In the genomic region with DNA sequence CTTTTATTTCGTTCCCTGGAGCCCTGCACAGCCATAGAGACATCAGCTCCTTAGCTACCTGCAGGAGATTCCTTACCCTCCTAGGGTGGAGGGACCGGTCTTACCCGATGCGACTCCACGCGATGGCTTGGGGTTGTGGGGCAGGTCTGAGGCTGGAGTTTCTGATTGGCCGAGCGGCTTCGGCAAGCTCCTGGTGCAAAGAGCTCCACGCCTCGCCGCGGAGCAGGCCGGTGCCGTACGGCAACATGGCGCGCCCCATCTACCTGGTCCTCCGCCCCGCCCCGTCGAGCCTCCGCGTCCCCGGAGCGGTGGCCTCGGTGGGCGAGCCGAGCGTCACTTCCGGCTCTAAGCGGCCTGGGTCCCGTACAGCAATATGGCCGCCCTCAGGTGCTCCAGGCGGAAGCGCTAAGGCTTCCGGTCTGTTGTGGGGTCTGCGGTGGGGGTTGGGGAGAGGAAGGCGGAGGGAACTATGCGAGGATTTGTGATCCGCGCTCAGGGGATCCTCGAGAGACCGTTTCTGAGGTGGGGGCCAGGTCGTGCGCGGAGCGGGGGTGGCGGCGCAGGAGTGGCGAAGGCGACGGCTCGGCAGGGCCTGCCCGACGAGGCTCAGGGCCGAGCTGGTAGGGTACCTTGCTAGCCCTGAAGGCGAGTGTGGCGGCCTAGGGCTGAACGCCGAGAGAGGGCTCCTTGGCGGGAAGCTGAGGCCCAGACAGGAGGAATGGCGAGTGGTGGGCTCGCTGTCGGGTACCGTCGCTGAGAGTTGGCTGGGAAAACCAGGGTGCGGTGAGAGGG, we compare ENCODE assay signal across 8 mouse cellular contexts. TPM values are rescaled to one million over a fixed set of nuclear protein-coding genes. Genes with fewer than 3 reads are reported as not detected.
DNase-seq lines count a peak whose midpoint lies in the region; ATAC-seq lines count a peak whose summit lies in the region.

A gene (plus strand): TSS at position 338 of the 792 bp plus-strand sequence.

- intact Hi-C loops in heart, postnatal 14 days (cut with DNase I) = no loop called here

- WGBS in forebrain, embryonic 14.5 days = 1% methylated on average over 68 of the region's 68 CpGs
- under 1% methylated on average over 68 of the region's 68 CpGs for WGBS in neural tube, embryonic 15.5 days

- H3K27ac ChIP-seq in forebrain, embryonic 14.5 days (ENCODE audit: low read depth, low read length) = peak within 1 kb of the TSS; percentile 86
- peak within 1 kb of the TSS; percentile 94 for H3K27ac ChIP-seq in neural tube, embryonic 15.5 days (replicated peaks)

- DNase-seq in ES-CJ7 (ENCODE audit: low read depth, low spot score) = peak; percentile 98
- DNase-seq in cerebellum, adult 11 months = peak; percentile 98
- peak; percentile 99 for DNase-seq in forebrain, embryonic 14.5 days (ENCODE audit: low spot score)
- DNase-seq in heart, postnatal 14 days = peak; percentile 100
- peak; percentile 98 for DNase-seq in layer of hippocampus, adult 11-12 months (ENCODE audit: low spot score)
- peak; percentile 98 to 99 for DNase-seq in lung, adult 18-20 months
- DNase-seq in testis, postnatal 14 days (ENCODE audit: low spot score) = peak; percentile 97

- peak; percentile 97 for ATAC-seq in forebrain, embryonic 14.5 days
- peak; percentile 95 for ATAC-seq in neural tube, embryonic 15.5 days (ENCODE audit: low FRiP score)

- peaks cover 31% of the 10 kb centered on the region for H3K36me3 ChIP-seq in forebrain, embryonic 14.5 days (ENCODE audit: control insufficient read depth, insufficient read depth, low read length)
- H3K36me3 ChIP-seq in neural tube, embryonic 15.5 days = peaks cover 30% of the 10 kb centered on the region

- H3K4me1 ChIP-seq in forebrain, embryonic 14.5 days (ENCODE audit: control insufficient read depth, insufficient read depth, low read length) = peaks cover 11% of the 10 kb centered on the region
- peaks cover 48% of the 10 kb centered on the region for H3K4me1 ChIP-seq in neural tube, embryonic 15.5 days

- H3K4me3 ChIP-seq in forebrain, embryonic 14.5 days (ENCODE audit: low read depth, low read length) = peak within 1 kb of the TSS; percentile 94
- peak within 1 kb of the TSS; percentile 87 for H3K4me3 ChIP-seq in neural tube, embryonic 15.5 days (replicated peaks)

- H3K9ac ChIP-seq in forebrain, embryonic 14.5 days (ENCODE audit: low read length) = peak within 1 kb of the TSS; percentile 90
- H3K9ac ChIP-seq in neural tube, embryonic 15.5 days (replicated peaks) = peak within 1 kb of the TSS; percentile 91

- no peaks in the 10 kb centered on the region for H3K27me3 ChIP-seq in forebrain, embryonic 14.5 days (replicated peaks; ENCODE audit: control insufficient read depth, insufficient read depth, low read length)
- H3K27me3 ChIP-seq in neural tube, embryonic 15.5 days (replicated peaks) = no peaks in the 10 kb centered on the region

- H3K9me3 ChIP-seq in forebrain, embryonic 14.5 days (replicated peaks; ENCODE audit: control insufficient read depth, low read length) = no peaks in the 10 kb centered on the region
- H3K9me3 ChIP-seq in neural tube, embryonic 15.5 days (replicated peaks) = no peaks in the 10 kb centered on the region

- H3K4me2 ChIP-seq in forebrain, embryonic 14.5 days (ENCODE audit: low read length) = peak within 1 kb of the TSS; percentile 93
- peak within 1 kb of the TSS; percentile 95 for H3K4me2 ChIP-seq in neural tube, embryonic 15.5 days

RNA-seq across cellular contexts. Expression of the gene that starts here (rescaled TPM):
- 43.3 and 48.0 TPM in 2 replicates for polyA plus RNA-seq in forebrain, embryonic 14.5 days (2014; fragmentation: Nextera tagmentation; extraction: Ambion mirVana)
- total RNA-seq in heart, postnatal 14 days (2021) = 10 to 100 TPM; 11.3 to 13.7 TPM
- 50.7 and 58.5 TPM in 2 replicates for polyA plus RNA-seq in neural tube, embryonic 15.5 days (2015; fragmentation: Nextera tagmentation; extraction: Ambion mirVana)

Comparison
In these comparisons a context has a peak if more than half of its experiments do, and no peak if none do; other contexts are left out.
1. Peak in every context shown above with its lines: DNase-seq, ATAC-seq, H3K4me3 ChIP-seq and H3K27ac ChIP-seq.